Mouse (Mus musculus) liver, embryonic 11.5 days (tissue): ENCODE data around the gene Foxj1. TPM values are rescaled to one million over a fixed set of nuclear protein-coding genes. Genes with fewer than 3 reads are reported as not detected.
A peak's percentile ranks its signal among the peaks of the same experiment; 100 is the strongest.

Experiments
- ATAC-seq: fragments of 200-750 bp; cut with Nextera tagmentation; replicated peaks from 2 replicates; pipeline ENCODE4 v1.8.0; 2017; ENCODE audit warnings: moderate number of reproducible peaks, mild to moderate bottlenecking, moderate TSS enrichment, moderate library complexity; ENCODE audit not compliant: low FRiP score
- DNase-seq: peaks from one replicate; pipeline ENCODE4 v3.0.0-alpha.2; 2017; ENCODE audit warnings: low spot score
- H3K27ac ChIP-seq: fragments of 300-500 bp; sonication (generic); 2 replicates; pipeline ENCODE4 v1.5.1; 2014; ENCODE audit warnings: mild to moderate bottlenecking, low read depth, low read length, control low read depth
- H3K27me3 ChIP-seq: fragments of 300-500 bp; sonication (generic); replicated peaks from 2 replicates; pipeline ENCODE4 v1.6.1; 2014; ENCODE audit warnings: low read length, mixed read lengths; ENCODE audit not compliant: control insufficient read depth, insufficient read depth
- H3K36me3 ChIP-seq: fragments of 300-500 bp; sonication (generic); 2 replicates; pipeline ENCODE4 v1.6.1; 2014; ENCODE audit warnings: mild to moderate bottlenecking, low read length, moderate library complexity, mixed read lengths; ENCODE audit not compliant: control insufficient read depth, insufficient read depth
- H3K4me1 ChIP-seq: fragments of 300-500 bp; sonication (generic); replicated peaks from 2 replicates; pipeline ENCODE4 v1.6.1; 2014; ENCODE audit warnings: low read length, mixed read lengths; ENCODE audit not compliant: control insufficient read depth, insufficient read depth
- H3K4me2 ChIP-seq: fragments of 300-500 bp; sonication (generic); 2 replicates; pipeline ENCODE4 v1.6.1; 2014; ENCODE audit warnings: mild to moderate bottlenecking, control low read depth, moderate library complexity
- H3K4me3 ChIP-seq: fragments of 300-500 bp; sonication (generic); 2 replicates; pipeline ENCODE4 v1.5.1; 2014; ENCODE audit warnings: low read depth, low read length, control low read depth
- H3K9ac ChIP-seq: fragments of 300-500 bp; sonication (generic); 2 replicates; pipeline ENCODE4 v1.6.1; 2014; ENCODE audit warnings: low read depth, low read length, control low read depth
- H3K9me3 ChIP-seq: fragments of 300-500 bp; sonication (generic); 2 replicates; pipeline ENCODE4 v1.6.1; 2016; ENCODE audit warnings: low read length, inconsistent platforms, mixed read lengths; ENCODE audit not compliant: control insufficient read depth
- WGBS: fragments of 180-500 bp; shearing (Covaris S2); extraction: QIAGEN DNeasy Blood & Tissue Kit; methylation state at CpG from one replicate; pipeline ENCODE4 v1.1.7; 2014; 5-methylcytosine and 5-hydroxymethylcytosine counted together
- polyA plus RNA-seq: library from polyadenylated mRNA; unstranded; fragments of >200 nt; fragmentation: Nextera tagmentation; extraction: Ambion mirVana; gene quantifications from 2 replicates; pipeline ENCODE4 v1.2.1, GENCODE M21; 2014

Gene Foxj1
- polyA plus RNA-seq, 1 experiment from 2014 or later: 1.3 TPM

- 80% methylated on average over 5 of the region's 5 CpGs for WGBS
- ATAC-seq: no peak
- peaks cover 35% of the 10 kb centered on the region for H3K27me3 ChIP-seq
These were observed 47.8 kb downstream of the Foxj1 start for GRCm38 (mm10) chr11:116287351-116287750.

GRCm38 (mm10) chr11:116285770-116286191 lies 49.4 kb downstream of the Foxj1 start:
- peaks cover 8% of the 10 kb centered on the region for H3K36me3 ChIP-seq
- H3K4me2 ChIP-seq: no peak overlapping the region
- no peak overlapping the region for H3K9ac ChIP-seq
- ATAC-seq (no peak), DNase-seq (no peak)
- peaks cover 6% of the 10 kb centered on the region for H3K4me1 ChIP-seq
- peaks cover 51% of the 10 kb centered on the region for H3K27me3 ChIP-seq
- no peaks in the 10 kb centered on the region for H3K9me3 ChIP-seq
- no peak overlapping the region for H3K4me3 ChIP-seq
- no peak overlapping the region for H3K27ac ChIP-seq
- WGBS: 67% methylated on average over 7 of the region's 7 CpGs

More at GRCm38 (mm10) chr11:116287351-116287750, 47.8 kb downstream of the Foxj1 start:
- Histone ChIP-seq H3K36me3 (peaks cover 8% of the 10 kb centered on the region), H3K9ac (no peak overlapping the region), H3K4me3 (no peak overlapping the region), H3K4me1 (no peaks in the 10 kb centered on the region; the same call in none of the 2 replicates), H3K4me2 (no peak overlapping the region), H3K27ac (no peak overlapping the region), H3K9me3 (no peaks in the 10 kb centered on the region)
- no peak for DNase-seq

DNA sequence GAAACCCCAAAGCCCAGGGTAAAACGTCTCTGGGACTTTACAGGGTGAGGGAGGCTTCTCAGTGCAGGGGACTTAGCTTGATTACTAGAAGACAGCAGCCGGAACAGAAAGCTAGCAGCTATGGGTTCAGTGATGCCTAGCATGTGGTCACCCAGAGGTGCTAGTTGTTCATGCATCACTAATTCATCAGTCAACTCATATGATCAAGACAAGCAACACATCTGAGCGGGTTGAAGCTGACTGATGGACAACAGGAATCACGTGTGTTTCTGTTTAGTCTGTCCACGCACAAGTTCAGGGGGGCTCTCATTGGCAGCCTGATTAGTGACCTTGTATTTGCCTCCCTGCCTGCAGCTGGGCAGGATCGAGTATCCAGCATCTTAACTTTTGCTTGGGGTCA lies 51.2 kb downstream of the Foxj1 start:
- H3K4me1 ChIP-seq: peaks cover 6% of the 10 kb centered on the region
- peaks cover 6% of the 10 kb centered on the region for H3K36me3 ChIP-seq
- H3K9me3 ChIP-seq: no peaks in the 10 kb centered on the region
- no peak overlapping the region for H3K4me3 ChIP-seq
- no peak overlapping the region for H3K4me2 ChIP-seq
- no peak overlapping the region for H3K27ac ChIP-seq
- WGBS: 51% methylated on average over 6 of the region's 6 CpGs
- no peak overlapping the region for H3K9ac ChIP-seq
- DNase-seq (no peak), ATAC-seq (no peak)
- peaks cover 61% of the 10 kb centered on the region for H3K27me3 ChIP-seq

DNA sequence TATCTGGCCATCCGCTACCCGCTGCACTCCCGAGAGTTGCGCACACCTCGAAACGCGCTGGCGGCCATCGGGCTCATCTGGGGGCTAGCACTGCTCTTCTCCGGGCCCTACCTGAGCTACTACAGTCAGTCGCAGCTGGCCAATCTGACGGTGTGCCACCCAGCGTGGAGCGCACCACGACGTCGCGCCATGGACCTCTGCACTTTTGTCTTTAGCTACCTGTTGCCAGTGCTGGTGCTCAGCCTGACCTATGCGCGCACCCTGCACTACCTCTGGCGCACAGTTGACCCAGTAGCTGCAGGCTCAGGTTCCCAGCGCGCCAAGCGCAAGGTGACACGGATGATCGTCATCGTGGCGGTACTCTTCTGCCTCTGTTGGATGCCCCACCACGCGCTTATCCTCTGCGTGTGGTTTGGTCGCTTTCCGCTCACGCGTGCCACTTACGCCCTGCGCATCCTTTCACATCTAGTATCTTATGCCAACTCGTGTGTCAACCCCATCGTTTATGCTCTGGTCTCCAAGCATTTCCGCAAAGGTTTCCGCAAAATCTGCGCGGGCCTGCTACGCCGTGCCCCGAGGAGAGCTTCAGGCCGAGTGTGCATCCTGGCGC lies 52.2 kb downstream of the Foxj1 start:
- Histone ChIP-seq H3K4me2 (no peak overlapping the region), H3K4me1 (peaks cover 6% of the 10 kb centered on the region), H3K36me3 (peaks cover 3% of the 10 kb centered on the region; the same call in 1 of the 2 replicates), H3K27ac (no peak overlapping the region), H3K9me3 (no peaks in the 10 kb centered on the region), H3K27me3 (peaks cover 61% of the 10 kb centered on the region), H3K9ac (no peak overlapping the region), H3K4me3 (no peak overlapping the region)
- ATAC-seq (no peak), DNase-seq (no peak)
- WGBS: 14% methylated on average over 48 of the region's 48 CpGs

- Histone ChIP-seq H3K4me1 (peaks cover 6% of the 10 kb centered on the region), H3K27ac (no peak overlapping the region), H3K9ac (no peak overlapping the region), H3K4me2 (no peak overlapping the region), H3K4me3 (no peak overlapping the region), H3K27me3 (peaks cover 61% of the 10 kb centered on the region), H3K36me3 (no peaks in the 10 kb centered on the region), H3K9me3 (no peaks in the 10 kb centered on the region)
- no peak for ATAC-seq
- DNase-seq: no peak
- 2% methylated on average over 11 of the region's 11 CpGs for WGBS
These were observed 53.1 kb downstream of the Foxj1 start for GRCm38 (mm10) chr11:116282089-116282488.

- Histone ChIP-seq H3K36me3 (no peaks in the 10 kb centered on the region), H3K27me3 (peaks cover 61% of the 10 kb centered on the region), H3K9ac (no peak overlapping the region), H3K4me1 (peaks cover 6% of the 10 kb centered on the region), H3K9me3 (no peaks in the 10 kb centered on the region), H3K4me2 (peak overlapping the region; percentile 55), H3K27ac (no peak overlapping the region), H3K4me3 (peak overlapping the region; percentile 36)
- ATAC-seq (no peak), DNase-seq (no peak)
- 5% methylated on average over 18 of the region's 18 CpGs for WGBS
These were observed 53.5 kb downstream of the Foxj1 start for GRCm38 (mm10) chr11:116281671-116282070.

GRCm38 (mm10) chr11:116280751-116281663 lies 54.2 kb downstream of the Foxj1 start, which contains the start of gene Galr2:
TSS of gene Galr2 (plus strand) at chr11:116280939.
- no peaks in the 10 kb centered on the region for H3K36me3 ChIP-seq
- H3K9me3 ChIP-seq: no peaks in the 10 kb centered on the region
- peaks cover 6% of the 10 kb centered on the region for H3K4me1 ChIP-seq
- no peak within 1 kb of the TSS for H3K27ac ChIP-seq
- WGBS: 10% methylated on average over 48 of the region's 48 CpGs
- DNase-seq (no peak), ATAC-seq (no peak)
- H3K9ac ChIP-seq: no peak within 1 kb of the TSS
- peak within 1 kb of the TSS; percentile 55 for H3K4me2 ChIP-seq
- peaks cover 61% of the 10 kb centered on the region for H3K27me3 ChIP-seq
- peak within 1 kb of the TSS; percentile 36 for H3K4me3 ChIP-seq
